ENCODE assay signal across 1 mouse cellular context in the genomic region with DNA sequence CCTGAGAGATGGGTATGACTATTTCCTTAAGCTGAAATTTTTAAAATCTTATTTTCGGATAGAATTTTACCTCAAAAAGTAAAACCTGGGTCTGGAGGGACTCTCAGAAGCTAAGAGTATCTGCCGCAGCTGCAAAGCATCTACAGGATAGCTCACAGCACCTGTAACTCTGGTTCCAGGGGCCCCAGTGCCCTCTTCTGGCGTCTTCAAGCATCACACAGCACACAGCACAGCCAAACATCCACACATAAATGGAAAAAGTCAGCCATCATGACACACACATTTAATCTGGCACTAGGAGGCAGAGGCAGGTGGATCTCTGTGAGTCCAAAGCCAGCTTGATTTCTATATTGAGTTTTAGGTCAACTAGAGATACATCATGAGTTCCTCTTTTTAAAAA.
A peak's percentile ranks its signal among the peaks of the same experiment; 100 is the strongest.
TF ChIP-seq lines count a peak whose summit lies in the region.

No protein-coding gene starts in this region.

TF ChIP-seq in CH12.LX, 34 proteins besides CTCF, POLR2A, EP300 and RAD21:
- no peak for TF ChIP-seq UBTF (IDR thresholded peaks at IDR 0.05; ENCODE audit: low read depth, low read length)
- TF ChIP-seq MAZ (IDR thresholded peaks at IDR 0.05; ENCODE audit: low read depth, low read length): no peak
- TF ChIP-seq MYC (IDR thresholded peaks at IDR 0.05; ENCODE audit: low read depth, low read length): no peak
- no peak for TF ChIP-seq USF1 (IDR thresholded peaks at IDR 0.05; ENCODE audit: low read depth, low read length)
- TF ChIP-seq E2F4 (IDR thresholded peaks at IDR 0.05; ENCODE audit: insufficient replicate concordance, low read depth, low read length): no peak
- peak; percentile 14; the same call in 1 of the 2 replicates for TF ChIP-seq SMC3 (IDR thresholded peaks at IDR 0.05; ENCODE audit: low read depth, low read length)
TF ChIP-seq in CH12.LX: peak in this region for 1.
